Mouse (Mus musculus): ENCODE measurements at regions not wholly inside any gene's neighbourhood (a gene's known extent, or its start where the extent isn't known, plus 50 kb on each side); places are given as distances from the start of the nearest gene placed in this dataset.
A peak's percentile ranks its signal among the peaks of the same experiment; 100 is the strongest.
"Not testable (repeated sequence)": the region's sequence is repeated elsewhere in the genome, so short reads cannot be mapped to it uniquely, and the experiment has no call there.

GRCm38 (mm10) chr10:7390239-7391091 lies 83.0 kb downstream of the Ulbp1 start:
- DNase-seq: peak; percentile 34 to 61

- not testable (repeated sequence) for DNase-seq
These were observed 114.6 kb downstream of the Ulbp1 start for GRCm38 (mm10) chr10:7358791-7359190.

GRCm38 (mm10) chr10:7344290-7344689 lies 129.1 kb downstream of the Ulbp1 start:
- DNase-seq: not testable (repeated sequence)

- not testable (repeated sequence) for DNase-seq
These were observed 129.7 kb downstream of the Ulbp1 start for GRCm38 (mm10) chr10:7343736-7344135.

GRCm38 (mm10) chr10:7333077-7333747 lies 121.2 kb upstream of the Cnksr3 start:
- DNase-seq: peak; percentile 77 to 88

- DNase-seq: no peak
These were observed 116.2 kb upstream of the Cnksr3 start for GRCm38 (mm10) chr10:7328262-7328661.

- DNase-seq: not testable (repeated sequence)
These were observed 115.0 kb upstream of the Cnksr3 start for GRCm38 (mm10) chr10:7327046-7327445.

GRCm38 (mm10) chr10:7325074-7325473 lies 113.0 kb upstream of the Cnksr3 start:
- DNase-seq: no peak

GRCm38 (mm10) chr10:7323258-7323657 lies 111.2 kb upstream of the Cnksr3 start:
- DNase-seq: peak; percentile 9 to 52

- DNase-seq: no peak
These were observed 97.9 kb upstream of the Cnksr3 start for GRCm38 (mm10) chr10:7309927-7310326.

- not testable (repeated sequence) for DNase-seq
These were observed 93.8 kb upstream of the Cnksr3 start for GRCm38 (mm10) chr10:7305881-7306280.

GRCm38 (mm10) chr10:7298377-7298776 lies 86.3 kb upstream of the Cnksr3 start:
- peak; percentile 27 to 37 for DNase-seq

GRCm38 (mm10) chr10:7295921-7296320 lies 83.9 kb upstream of the Cnksr3 start:
- no peak for DNase-seq

- DNase-seq: no peak
These were observed 81.2 kb upstream of the Cnksr3 start for GRCm38 (mm10) chr10:7293203-7293602.

GRCm38 (mm10) chr10:7289773-7290411 lies 77.9 kb upstream of the Cnksr3 start:
- DNase-seq: peak; percentile 29 to 51

GRCm38 (mm10) chr10:7285112-7285905 lies 73.3 kb upstream of the Cnksr3 start:
- no peak for DNase-seq

GRCm38 (mm10) chr10:7280429-7280828 lies 68.4 kb upstream of the Cnksr3 start:
- DNase-seq: no peak

- no peak for DNase-seq
These were observed 66.8 kb upstream of the Cnksr3 start for GRCm38 (mm10) chr10:7278820-7279219.

- no peak for DNase-seq
These were observed 63.3 kb upstream of the Cnksr3 start for GRCm38 (mm10) chr10:7275357-7275756.

- DNase-seq: no peak
These were observed 62.4 kb upstream of the Cnksr3 start for GRCm38 (mm10) chr10:7274422-7274821.

GRCm38 (mm10) chr10:7271156-7271555 lies 59.1 kb upstream of the Cnksr3 start:
- DNase-seq: no peak

- DNase-seq: no peak
These were observed 56.5 kb upstream of the Cnksr3 start for GRCm38 (mm10) chr10:7268386-7269033.

Measured in kidney, postnatal 25 days (tissue).